Mouse (Mus musculus): ENCODE measurements at regions not wholly inside any gene's neighbourhood (a gene's known extent, or its start where the extent isn't known, plus 50 kb on each side); places are given as distances from the start of the nearest gene placed in this dataset.
"Not testable (repeated sequence)": the region's sequence is repeated elsewhere in the genome, so short reads cannot be mapped to it uniquely, and the experiment has no call there.

DNA sequence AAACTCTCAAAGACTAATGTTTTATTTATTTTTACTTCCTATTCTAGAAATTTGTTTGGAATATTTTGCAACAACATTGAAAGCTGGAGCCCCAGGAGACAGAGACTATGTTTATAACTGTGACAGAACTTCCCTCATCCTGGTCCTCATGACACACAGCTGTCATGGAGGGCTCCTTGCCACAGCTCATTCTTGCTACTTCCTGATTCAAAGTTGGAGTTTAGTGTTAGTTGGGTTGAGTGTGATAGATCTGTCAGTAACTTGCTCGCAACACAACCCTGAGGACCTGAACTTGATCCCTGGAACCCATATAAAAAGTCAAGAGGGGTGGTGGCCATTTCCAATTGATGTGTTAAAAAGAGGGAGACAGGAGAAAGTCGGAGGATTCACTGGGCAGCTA, 328.3 kb upstream of the Nox3 start:
- no peaks in the 10 kb centered on the region for H3K36me3 ChIP-seq (ENCODE audit: control insufficient read depth, insufficient read depth)
- ATAC-seq = no peak
- H3K4me1 ChIP-seq (replicated peaks; ENCODE audit: control insufficient read depth, insufficient read depth, low read length) = no peaks in the 10 kb centered on the region
- no peak overlapping the region for H3K9ac ChIP-seq (ENCODE audit: low read depth, low read length)
- H3K4me2 ChIP-seq (replicated peaks; ENCODE audit: low read depth) = no peak overlapping the region
- no peak overlapping the region for H3K27ac ChIP-seq (ENCODE audit: low read depth, low read length)
- no peaks in the 10 kb centered on the region for H3K27me3 ChIP-seq (replicated peaks; ENCODE audit: control insufficient read depth, insufficient read depth, low read length)
- WGBS = 66% methylated on average over 2 of the region's 2 CpGs
- TF ChIP-seq CTCF (IDR thresholded peaks at IDR 0.05; ENCODE audit: low read depth) = no peak
- H3K9me3 ChIP-seq (ENCODE audit: control insufficient read depth) = no peaks in the 10 kb centered on the region
- H3K4me3 ChIP-seq (ENCODE audit: low read depth, low read length) = no peak overlapping the region

DNA sequence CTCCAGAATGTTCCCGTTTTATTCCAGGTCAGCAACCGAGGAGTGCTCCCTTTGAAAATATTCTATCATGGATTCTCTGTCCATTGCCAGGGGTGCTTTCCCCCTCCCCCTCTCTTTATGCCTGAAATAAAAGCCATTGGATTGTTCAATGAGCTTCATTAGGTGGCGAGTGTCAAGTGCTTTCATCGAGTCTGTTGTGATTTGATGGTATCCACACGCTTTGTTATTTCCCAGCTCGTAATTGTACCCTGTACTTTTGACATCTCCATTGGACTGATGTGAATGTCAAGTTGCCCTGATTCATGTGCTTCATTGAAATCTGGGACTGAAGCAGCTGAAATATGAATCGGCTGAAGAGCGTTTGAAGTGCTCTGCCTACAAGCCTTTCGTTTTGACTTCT, 333.1 kb upstream of the Nox3 start:
- 87% methylated on average over 9 of the region's 9 CpGs for WGBS

GRCm38 (mm10) chr17:4034816-4035360, 338.8 kb upstream of the Nox3 start:
- no peak for TF ChIP-seq CTCF (IDR thresholded peaks at IDR 0.05; ENCODE audit: low read depth)
- 66% methylated on average over 3 of the region's 3 CpGs for WGBS
- Histone ChIP-seq H3K36me3 (ENCODE audit: control insufficient read depth, insufficient read depth) (no peaks in the 10 kb centered on the region), H3K4me2 (replicated peaks; ENCODE audit: low read depth) (no peak overlapping the region), H3K4me3 (ENCODE audit: low read depth, low read length) (no peak overlapping the region), H3K9ac (ENCODE audit: low read depth, low read length) (no peak overlapping the region), H3K9me3 (ENCODE audit: control insufficient read depth) (no peaks in the 10 kb centered on the region), H3K27me3 (replicated peaks; ENCODE audit: control insufficient read depth, insufficient read depth, low read length) (no peaks in the 10 kb centered on the region), H3K4me1 (replicated peaks; ENCODE audit: control insufficient read depth, insufficient read depth, low read length) (no peaks in the 10 kb centered on the region), H3K27ac (ENCODE audit: low read depth, low read length) (no peak overlapping the region)
- no peak for ATAC-seq

More for the DNA sequence above, 333.1 kb upstream of the Nox3 start:
- Histone ChIP-seq H3K9ac (ENCODE audit: low read depth, low read length) (no peak overlapping the region), H3K4me2 (replicated peaks; ENCODE audit: low read depth) (no peak overlapping the region), H3K4me1 (replicated peaks; ENCODE audit: control insufficient read depth, insufficient read depth, low read length) (no peaks in the 10 kb centered on the region), H3K27ac (ENCODE audit: low read depth, low read length) (no peak overlapping the region), H3K27me3 (replicated peaks; ENCODE audit: control insufficient read depth, insufficient read depth, low read length) (no peaks in the 10 kb centered on the region), H3K4me3 (ENCODE audit: low read depth, low read length) (no peak overlapping the region), H3K36me3 (ENCODE audit: control insufficient read depth, insufficient read depth) (no peaks in the 10 kb centered on the region), H3K9me3 (ENCODE audit: control insufficient read depth) (no peaks in the 10 kb centered on the region)
- ATAC-seq = no peak
- no peak for TF ChIP-seq CTCF (IDR thresholded peaks at IDR 0.05; ENCODE audit: low read depth)

- H3K4me2 ChIP-seq (replicated peaks; ENCODE audit: low read depth) = no peak overlapping the region
Measured at GRCm38 (mm10) chr17:4040104-4040664, 344.1 kb upstream of the Nox3 start.

DNA sequence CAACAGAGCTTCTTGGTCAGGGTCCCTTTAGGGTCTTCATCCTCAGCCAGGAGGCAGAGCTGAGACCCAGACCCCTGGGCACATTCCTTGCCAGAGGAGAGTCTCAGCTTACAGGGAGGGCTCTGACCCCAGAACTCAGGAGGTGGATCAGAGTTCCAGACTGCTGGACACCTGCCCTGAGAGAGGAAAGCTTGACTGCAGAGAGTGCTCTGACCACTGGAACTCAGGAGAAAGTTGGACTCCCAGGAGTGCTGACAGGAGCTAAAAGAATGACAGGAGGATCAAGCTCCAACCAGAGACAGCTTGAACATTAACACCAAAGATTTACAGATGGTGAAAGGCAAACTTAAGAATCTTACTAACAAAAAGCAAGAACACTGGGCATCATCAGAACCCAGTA, 364.1 kb upstream of the Nox3 start:
- H3K9ac ChIP-seq (ENCODE audit: low read depth, low read length); H3K4me2 ChIP-seq (replicated peaks; ENCODE audit: low read depth); ATAC-seq; H3K4me1 ChIP-seq (replicated peaks; ENCODE audit: control insufficient read depth, insufficient read depth, low read length); H3K4me3 ChIP-seq (ENCODE audit: low read depth, low read length); H3K27me3 ChIP-seq (replicated peaks; ENCODE audit: control insufficient read depth, insufficient read depth, low read length); H3K27ac ChIP-seq (ENCODE audit: low read depth, low read length); H3K36me3 ChIP-seq (ENCODE audit: control insufficient read depth, insufficient read depth); H3K9me3 ChIP-seq (ENCODE audit: control insufficient read depth): not testable (repeated sequence)

More at GRCm38 (mm10) chr17:4040104-4040664, 344.1 kb upstream of the Nox3 start:
- 48% methylated on average over 5 of the region's 5 CpGs for WGBS
- H3K9ac ChIP-seq (ENCODE audit: low read depth, low read length) = no peak overlapping the region
- H3K4me3 ChIP-seq (ENCODE audit: low read depth, low read length) = no peak overlapping the region
- no peaks in the 10 kb centered on the region for H3K4me1 ChIP-seq (replicated peaks; ENCODE audit: control insufficient read depth, insufficient read depth, low read length)
- no peak for TF ChIP-seq CTCF (IDR thresholded peaks at IDR 0.05; ENCODE audit: low read depth)
- no peaks in the 10 kb centered on the region for H3K36me3 ChIP-seq (ENCODE audit: control insufficient read depth, insufficient read depth)
- ATAC-seq = no peak
- H3K27ac ChIP-seq (ENCODE audit: low read depth, low read length) = no peak overlapping the region
- no peaks in the 10 kb centered on the region for H3K9me3 ChIP-seq (ENCODE audit: control insufficient read depth)
- no peaks in the 10 kb centered on the region for H3K27me3 ChIP-seq (replicated peaks; ENCODE audit: control insufficient read depth, insufficient read depth, low read length)

GRCm38 (mm10) chr17:4073381-4073780, 377.3 kb upstream of the Nox3 start:
- Histone ChIP-seq H3K9me3 (ENCODE audit: control insufficient read depth) (no peaks in the 10 kb centered on the region), H3K27ac (ENCODE audit: low read depth, low read length) (no peak overlapping the region), H3K27me3 (replicated peaks; ENCODE audit: control insufficient read depth, insufficient read depth, low read length) (no peaks in the 10 kb centered on the region), H3K4me3 (ENCODE audit: low read depth, low read length) (no peak overlapping the region), H3K9ac (ENCODE audit: low read depth, low read length) (no peak overlapping the region), H3K36me3 (ENCODE audit: control insufficient read depth, insufficient read depth) (no peaks in the 10 kb centered on the region), H3K4me1 (replicated peaks; ENCODE audit: control insufficient read depth, insufficient read depth, low read length) (no peaks in the 10 kb centered on the region), H3K4me2 (replicated peaks; ENCODE audit: low read depth) (no peak overlapping the region)
- no peak for TF ChIP-seq CTCF (IDR thresholded peaks at IDR 0.05; ENCODE audit: low read depth)
- WGBS = 61% methylated on average over 2 of the region's 2 CpGs
- ATAC-seq = no peak

- Histone ChIP-seq H3K9me3 (ENCODE audit: control insufficient read depth) (no peaks in the 10 kb centered on the region), H3K9ac (ENCODE audit: low read depth, low read length) (no peak overlapping the region), H3K4me2 (replicated peaks; ENCODE audit: low read depth) (no peak overlapping the region), H3K4me1 (replicated peaks; ENCODE audit: control insufficient read depth, insufficient read depth, low read length) (no peaks in the 10 kb centered on the region), H3K27ac (ENCODE audit: low read depth, low read length) (no peak overlapping the region), H3K36me3 (ENCODE audit: control insufficient read depth, insufficient read depth) (no peaks in the 10 kb centered on the region), H3K4me3 (ENCODE audit: low read depth, low read length) (no peak overlapping the region), H3K27me3 (replicated peaks; ENCODE audit: control insufficient read depth, insufficient read depth, low read length) (no peaks in the 10 kb centered on the region)
- 79% methylated on average over 2 of the region's 2 CpGs for WGBS
- no peak for ATAC-seq
- TF ChIP-seq CTCF (IDR thresholded peaks at IDR 0.05; ENCODE audit: low read depth) = no peak
Measured at GRCm38 (mm10) chr17:4080564-4080963, 384.5 kb upstream of the Nox3 start.
